Mouse (Mus musculus) neutrophil, adult 5-6 weeks (primary cell): Measurements from ENCODE around the gene AF366264. TPM values are rescaled to one million over a fixed set of nuclear protein-coding genes. Genes with fewer than 3 reads are reported as not detected.
"Not testable (repeated sequence)": the region's sequence is repeated elsewhere in the genome, so short reads cannot be mapped to it uniquely, and the experiment has no call there.

Source experiments
- ATAC-seq: fragments of 151-379, 151-347 bp; 2 replicates; pipeline ENCODE4 v1.8.0; 2017; ENCODE audit warnings: mild to moderate bottlenecking, moderate TSS enrichment; ENCODE audit not compliant: insufficient number of reproducible peaks, poor library complexity, low FRiP score, severe bottlenecking; ENCODE audit errors: extremely low read depth
- total RNA-seq: library from RNA; stranded (forward); fragments of 200-1000 nt; gene quantifications from 2 replicates; pipeline ENCODE4 v1.2.3, GENCODE M21; 2017

The AF366264 gene
- not detected in 2 replicates for total RNA-seq

GRCm38 (mm10) chr8:13838289-13838688 lies at the start of gene AF366264:
Gene AF366264, minus strand, starts transcription at chr8:13838389.
- ATAC-seq, result not testable (repeated sequence)

GRCm38 (mm10) chr8:13843286-13843685 lies 5.1 kb upstream of the AF366264 start:
- not testable (repeated sequence) for ATAC-seq

- no peak for ATAC-seq
Measured at GRCm38 (mm10) chr8:13828598-13829172, 9.5 kb downstream of the AF366264 start.

GRCm38 (mm10) chr8:13799566-13799965 lies 38.6 kb downstream of the AF366264 start:
- no peak for ATAC-seq

GRCm38 (mm10) chr8:13797676-13798075 lies 40.5 kb downstream of the AF366264 start:
- no peak for ATAC-seq

- ATAC-seq, result no peak
Measured at GRCm38 (mm10) chr8:13793746-13794101, 44.5 kb downstream of the AF366264 start.

GRCm38 (mm10) chr8:13793097-13793745 lies 45.0 kb downstream of the AF366264 start:
- no peak for ATAC-seq

GRCm38 (mm10) chr8:13789606-13790005 lies 48.6 kb downstream of the AF366264 start:
- no peak for ATAC-seq

- peak; percentile 66 for ATAC-seq
Measured at GRCm38 (mm10) chr8:13785764-13786299, 52.4 kb downstream of the AF366264 start.

GRCm38 (mm10) chr8:13785250-13785763 lies 52.9 kb downstream of the AF366264 start, which contains the start of gene Upf3a:
Gene Upf3a, plus strand, starts transcription at chr8:13785615.
- peak; percentile 95 for ATAC-seq

Other genes with a start within 250 kb of the AF366264 start
- 437 and 443 TPM in 2 replicates for gene Rasa3, start 160.8 kb downstream of the AF366264 start, total RNA-seq
- gene Cfap97d2, start 132.5 kb downstream of the AF366264 start, total RNA-seq, result not detected in 2 replicates
- 37.8 and 38.2 TPM in 2 replicates for gene Cdc16, start 80.7 kb downstream of the AF366264 start, total RNA-seq
- 30.1 and 34.1 TPM in 2 replicates for gene Upf3a, start 52.8 kb downstream of the AF366264 start, total RNA-seq
- 13.0 and 13.6 TPM in 2 replicates for gene Champ1, start 31.3 kb upstream of the AF366264 start, total RNA-seq
- 0.37 and 1.0 TPM in 2 replicates for gene Coprs, start 51.9 kb upstream of the AF366264 start, total RNA-seq